Mouse (Mus musculus) ES-E14 (cell line): ENCODE measurements at regions not wholly inside any gene's neighbourhood (a gene's known extent, or its start where the extent isn't known, plus 50 kb on each side); places are given as distances from the start of the nearest gene placed in this dataset.

Experiments
- CHD2 ChIP-seq: IDR thresholded peaks from 2 replicates; pipeline ENCODE4 v1.6.1; 2014; ENCODE audit warnings: mild to moderate bottlenecking, low read depth, low read length, inconsistent platforms
- HCFC1 ChIP-seq: IDR thresholded peaks from 2 replicates; pipeline ENCODE4 v1.6.1; 2012; ENCODE audit warnings: low read length, inconsistent platforms, borderline replicate concordance; ENCODE audit not compliant: insufficient read depth
- MAFK ChIP-seq: IDR thresholded peaks from 2 replicates; pipeline ENCODE4 v1.6.1; 2014; ENCODE audit warnings: mild to moderate bottlenecking, low read depth, low read length, inconsistent platforms; ENCODE audit not compliant: insufficient read depth

- TF ChIP-seq HCFC1 = no peak
- no peak for TF ChIP-seq MAFK
- no peak for TF ChIP-seq CHD2
These were observed 87.3 kb upstream of the Klf14 start for GRCm38 (mm10) chr6:31046197-31046596.
